Mouse (Mus musculus) forebrain, postnatal 0 days (tissue): ENCODE measurements around the gene Enthd1. TPM values are rescaled to one million over a fixed set of nuclear protein-coding genes. Genes with fewer than 3 reads are reported as not detected.
"Not testable (repeated sequence)": the region's sequence is repeated elsewhere in the genome, so short reads cannot be mapped to it uniquely, and the experiment has no call there.

Experiments
- ATAC-seq: fragments of 200-750 bp; cut with Nextera tagmentation; 2 replicates; pipeline ENCODE4 v1.8.0; 2017; ENCODE audit warnings: mild to moderate bottlenecking, moderate library complexity
- DNase-seq: peaks from one replicate; pipeline ENCODE4 v3.0.0-alpha.2; 2015
- H3K27ac ChIP-seq: fragments of 300-500 bp; sonication (generic); 2 replicates; pipeline ENCODE4 v1.5.1; 2014; ENCODE audit warnings: low read depth, mild to moderate bottlenecking, antibody characterized with exemption, low read length, moderate library complexity, mixed read lengths
- H3K27me3 ChIP-seq: fragments of 300-500 bp; sonication (generic); 2 replicates; pipeline ENCODE4 v1.6.1; 2014; ENCODE audit warnings: mild to moderate bottlenecking, low read length, mixed read lengths; ENCODE audit not compliant: insufficient read depth
- H3K36me3 ChIP-seq: fragments of 300-500 bp; sonication (generic); 2 replicates; pipeline ENCODE4 v1.6.1; 2014; ENCODE audit warnings: mild to moderate bottlenecking, moderate library complexity; ENCODE audit not compliant: insufficient read depth
- H3K4me1 ChIP-seq: fragments of 300-500 bp; sonication (generic); 2 replicates; pipeline ENCODE4 v1.6.1; 2014; ENCODE audit warnings: antibody characterized with exemption; ENCODE audit not compliant: insufficient read depth
- H3K4me2 ChIP-seq: fragments of 300-500 bp; sonication (generic); 2 replicates; pipeline ENCODE4 v1.6.1; 2014; ENCODE audit warnings: low read depth, mild to moderate bottlenecking, moderate library complexity
- H3K4me3 ChIP-seq: fragments of 300-500 bp; sonication (generic); 2 replicates; pipeline ENCODE4 v1.5.1; 2014; ENCODE audit warnings: low read depth, low read length, mixed read lengths
- H3K9ac ChIP-seq: fragments of 300-500 bp; sonication (generic); 2 replicates; pipeline ENCODE4 v1.6.1; 2014; ENCODE audit warnings: mild to moderate bottlenecking
- H3K9me3 ChIP-seq: fragments of 300-500 bp; sonication (generic); 2 replicates; pipeline ENCODE4 v1.6.1; 2016; ENCODE audit warnings: low read length
- CTCF ChIP-seq: sonication (generic); IDR thresholded peaks from 2 replicates; pipeline ENCODE4 v1.5.1; 2016; ENCODE audit warnings: antibody characterized with exemption, control low read depth, low read depth
- WGBS: fragments of 180-500 bp; shearing (Covaris S2); extraction: QIAGEN DNeasy Blood & Tissue Kit; methylation state at CpG from one replicate; pipeline ENCODE4 v1.1.7; 2014; 5-methylcytosine and 5-hydroxymethylcytosine counted together
- polyA plus RNA-seq: library from polyadenylated mRNA; unstranded; fragments of >200 nt; fragmentation: Nextera tagmentation; extraction: Ambion mirVana; gene quantifications from 2 replicates; pipeline ENCODE4 v1.2.1, GENCODE M21; 2015
- total RNA-seq: library from RNA; depleted of rRNA; stranded (reverse); fragments of >200 nt; gene quantifications from 2 replicates; pipeline ENCODE4 v1.2.3, GENCODE M21; 2014

Gene Enthd1
- total and polyA plus RNA-seq, 2 experiments from 2014 or later = not detected

GRCm38 (mm10) chr15:80501106-80502096 lies 63.6 kb downstream of the Enthd1 start:
- no peaks in the 10 kb centered on the region for H3K9me3 ChIP-seq
- H3K27me3 ChIP-seq = no peaks in the 10 kb centered on the region
- H3K9ac ChIP-seq = no peak overlapping the region
- no peak overlapping the region for H3K27ac ChIP-seq
- TF ChIP-seq CTCF = no peak
- H3K4me3 ChIP-seq = no peak overlapping the region
- no peaks in the 10 kb centered on the region for H3K36me3 ChIP-seq
- no peak overlapping the region for H3K4me2 ChIP-seq
- 80% methylated on average over 21 of the region's 21 CpGs for WGBS
- no peaks in the 10 kb centered on the region; the same call in 1 of the 2 replicates for H3K4me1 ChIP-seq
- DNase-seq = no peak
- no peak for ATAC-seq

GRCm38 (mm10) chr15:80500426-80500825 lies 64.5 kb downstream of the Enthd1 start:
- no peak for TF ChIP-seq CTCF
- ATAC-seq (no peak), DNase-seq (no peak)
- Histone ChIP-seq H3K27ac (no peak overlapping the region), H3K36me3 (no peaks in the 10 kb centered on the region), H3K4me2 (no peak overlapping the region), H3K4me1 (no peaks in the 10 kb centered on the region; the same call in 1 of the 2 replicates), H3K9me3 (no peaks in the 10 kb centered on the region), H3K4me3 (no peak overlapping the region), H3K27me3 (no peaks in the 10 kb centered on the region), H3K9ac (no peak overlapping the region)
- WGBS = 43% methylated on average over 10 of the region's 10 CpGs

GRCm38 (mm10) chr15:80497733-80498132 lies 67.2 kb downstream of the Enthd1 start:
- 87% methylated on average over 3 of the region's 3 CpGs for WGBS

GRCm38 (mm10) chr15:80491505-80491904 lies 73.5 kb downstream of the Enthd1 start:
- 0 out of 2 replicates have a peak, but pooled peaks have one; percentile 11 for TF ChIP-seq CTCF
- Histone ChIP-seq H3K4me2 (no peak overlapping the region), H3K36me3 (no peaks in the 10 kb centered on the region), H3K4me3 (no peak overlapping the region), H3K9ac (no peak overlapping the region), H3K9me3 (no peaks in the 10 kb centered on the region), H3K27me3 (no peaks in the 10 kb centered on the region), H3K27ac (no peak overlapping the region), H3K4me1 (no peaks in the 10 kb centered on the region)
- WGBS = 71% methylated on average over 4 of the region's 4 CpGs
- DNase-seq = no peak
- ATAC-seq = no peak

More at GRCm38 (mm10) chr15:80497733-80498132, 67.2 kb downstream of the Enthd1 start:
- not testable (repeated sequence) for ATAC-seq, H3K4me2 ChIP-seq, H3K9me3 ChIP-seq, H3K36me3 ChIP-seq, H3K4me1 ChIP-seq, DNase-seq, H3K27me3 ChIP-seq, H3K9ac ChIP-seq, H3K27ac ChIP-seq, H3K4me3 ChIP-seq

GRCm38 (mm10) chr15:80490151-80490550 lies 74.8 kb downstream of the Enthd1 start:
- no peak for TF ChIP-seq CTCF
- DNase-seq (no peak), ATAC-seq (no peak)
- Histone ChIP-seq H3K27ac (no peak overlapping the region), H3K27me3 (no peaks in the 10 kb centered on the region), H3K9me3 (no peaks in the 10 kb centered on the region), H3K4me1 (no peaks in the 10 kb centered on the region), H3K9ac (no peak overlapping the region), H3K36me3 (no peaks in the 10 kb centered on the region), H3K4me3 (no peak overlapping the region), H3K4me2 (no peak overlapping the region)
- WGBS = 92% methylated on average over 5 of the region's 5 CpGs

- no peak overlapping the region for H3K9ac ChIP-seq
- no peaks in the 10 kb centered on the region for H3K9me3 ChIP-seq
- TF ChIP-seq CTCF = no peak
- H3K4me3 ChIP-seq = no peak overlapping the region
- no peak overlapping the region for H3K27ac ChIP-seq
- WGBS = 50% methylated on average over 3 of the region's 3 CpGs
- DNase-seq = no peak
- ATAC-seq = no peak
- no peaks in the 10 kb centered on the region for H3K36me3 ChIP-seq
- H3K27me3 ChIP-seq = no peaks in the 10 kb centered on the region
- peaks cover 8% of the 10 kb centered on the region for H3K4me1 ChIP-seq
- no peak overlapping the region for H3K4me2 ChIP-seq
Observed at GRCm38 (mm10) chr15:80488658-80489057, 76.3 kb downstream of the Enthd1 start.

- no peak overlapping the region for H3K4me2 ChIP-seq
- ATAC-seq = no peak
- no peak overlapping the region for H3K4me3 ChIP-seq
- peaks cover 21% of the 10 kb centered on the region for H3K4me1 ChIP-seq
- no peaks in the 10 kb centered on the region for H3K27me3 ChIP-seq
- no peaks in the 10 kb centered on the region for H3K36me3 ChIP-seq
- 100% methylated on average over 1 of the region's 1 CpGs for WGBS
- no peak overlapping the region for H3K27ac ChIP-seq
- H3K9ac ChIP-seq = no peak overlapping the region
- TF ChIP-seq CTCF = peak; percentile 33; the same call in 1 of the 2 replicates
- H3K9me3 ChIP-seq = no peaks in the 10 kb centered on the region
- no peak for DNase-seq
Observed at GRCm38 (mm10) chr15:80485601-80486000, 79.4 kb downstream of the Enthd1 start.
